Mouse (Mus musculus) cerebellum, adult 18-20 months (tissue): ENCODE measurements around the gene Tmem87a.

Experiments used
- DNase-seq, 2 experiments: peaks; one replicate each; pipeline ENCODE4 v3.0.0; 2021

Tmem87a gene

GRCm38 (mm10) chr2:120403986-120404822 is at the start of gene Tmem87a:
TSS of gene Tmem87a (minus strand) at chr2:120404113.
- peak; percentile 96 to 98 for DNase-seq

- DNase-seq: no peak
Measured at GRCm38 (mm10) chr2:120452600-120452999, 48.7 kb upstream of the Tmem87a start.

GRCm38 (mm10) chr2:120450724-120451123 is 46.8 kb upstream of the Tmem87a start:
- no peak for DNase-seq

GRCm38 (mm10) chr2:120447306-120447705 is 43.4 kb upstream of the Tmem87a start:
- no peak for DNase-seq

- DNase-seq: no peak
Measured at GRCm38 (mm10) chr2:120446373-120446772, 42.5 kb upstream of the Tmem87a start.

- DNase-seq: no peak
Measured at GRCm38 (mm10) chr2:120444486-120444885, 40.6 kb upstream of the Tmem87a start.

GRCm38 (mm10) chr2:120424386-120424785 is 20.5 kb upstream of the Tmem87a start:
- no peak for DNase-seq

- peak; percentile 49 to 65 for DNase-seq
Measured at GRCm38 (mm10) chr2:120414738-120415414, 11.0 kb upstream of the Tmem87a start.

GRCm38 (mm10) chr2:120414113-120414512 is 10.2 kb upstream of the Tmem87a start:
- DNase-seq: no peak

- no peak for DNase-seq
Measured at GRCm38 (mm10) chr2:120411096-120411628, 7.2 kb upstream of the Tmem87a start.

GRCm38 (mm10) chr2:120404823-120405765 is 1.2 kb upstream of the Tmem87a start:
- DNase-seq: peak in 1 of 2 experiments; percentile 39

- DNase-seq: no peak
Measured at GRCm38 (mm10) chr2:120403653-120403985, 294 bp downstream of the Tmem87a start, which contains the start of gene Ganc. TSS of gene Ganc (plus strand) at chr2:120403896.

- DNase-seq: no peak
Measured at GRCm38 (mm10) chr2:120402813-120403212, 1.1 kb downstream of the Tmem87a start.

- DNase-seq: no peak
Measured at GRCm38 (mm10) chr2:120397951-120398350, 6.0 kb downstream of the Tmem87a start.

GRCm38 (mm10) chr2:120392406-120392805 is 11.5 kb downstream of the Tmem87a start:
- DNase-seq: no peak

- no peak for DNase-seq
Measured at GRCm38 (mm10) chr2:120390934-120391333, 13.0 kb downstream of the Tmem87a start.

- DNase-seq: no peak
Measured at GRCm38 (mm10) chr2:120389376-120389775, 14.5 kb downstream of the Tmem87a start.

GRCm38 (mm10) chr2:120387291-120387690 is 16.6 kb downstream of the Tmem87a start:
- no peak for DNase-seq

GRCm38 (mm10) chr2:120386264-120386663 is 17.6 kb downstream of the Tmem87a start:
- DNase-seq: no peak

GRCm38 (mm10) chr2:120373858-120374257 is 30.1 kb downstream of the Tmem87a start:
- DNase-seq: peak; percentile 15 to 27

- no peak for DNase-seq
Measured at GRCm38 (mm10) chr2:120367416-120368207, 36.3 kb downstream of the Tmem87a start.

- no peak for DNase-seq
Measured at GRCm38 (mm10) chr2:120366501-120366900, 37.4 kb downstream of the Tmem87a start.
